Mouse (Mus musculus): ENCODE results near the gene Olfr70.

DNA sequence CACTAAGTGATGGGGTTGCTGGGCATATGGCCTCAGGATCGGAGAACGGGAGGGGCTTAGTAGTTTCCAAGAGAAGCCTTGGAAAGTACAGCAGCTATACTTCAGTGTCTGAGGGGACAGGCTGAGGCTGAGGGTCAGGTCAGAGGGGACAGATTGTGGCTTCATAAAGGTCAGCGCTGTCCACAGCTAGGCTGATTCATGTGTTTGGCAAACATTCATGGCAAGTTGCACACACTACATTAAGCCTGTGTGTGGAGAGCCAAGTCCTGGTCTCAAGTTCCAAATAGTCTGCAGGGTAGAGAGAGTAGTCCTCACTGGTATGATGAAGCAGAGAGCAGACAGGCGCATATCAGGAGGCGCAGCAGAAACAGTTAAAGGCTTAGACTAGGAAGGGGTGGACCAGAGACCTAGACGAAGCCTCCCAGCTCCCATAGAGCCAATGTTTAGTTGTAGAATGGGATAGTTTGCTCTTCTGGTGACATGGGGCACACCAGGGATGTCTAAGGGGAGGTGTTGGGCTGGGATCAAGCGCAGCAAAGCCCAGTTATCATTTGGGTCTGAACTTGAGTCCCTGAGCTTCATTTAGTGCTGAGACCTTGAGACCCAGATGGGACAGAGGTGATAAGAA lies 21.1 kb downstream of the Olfr70 start:
- TF ChIP-seq CTCF (IDR thresholded peaks at IDR 0.05; ENCODE audit: extremely low read depth, insufficient read depth, low read length) (no peak), POLR2A (IDR thresholded peaks at IDR 0.05; ENCODE audit: extremely low read depth, insufficient read depth, low read length) (no peak)

Measured in cortical plate, adult 2 months (tissue).